13 mouse cellular contexts compared by ENCODE assay signal in the genomic region with DNA sequence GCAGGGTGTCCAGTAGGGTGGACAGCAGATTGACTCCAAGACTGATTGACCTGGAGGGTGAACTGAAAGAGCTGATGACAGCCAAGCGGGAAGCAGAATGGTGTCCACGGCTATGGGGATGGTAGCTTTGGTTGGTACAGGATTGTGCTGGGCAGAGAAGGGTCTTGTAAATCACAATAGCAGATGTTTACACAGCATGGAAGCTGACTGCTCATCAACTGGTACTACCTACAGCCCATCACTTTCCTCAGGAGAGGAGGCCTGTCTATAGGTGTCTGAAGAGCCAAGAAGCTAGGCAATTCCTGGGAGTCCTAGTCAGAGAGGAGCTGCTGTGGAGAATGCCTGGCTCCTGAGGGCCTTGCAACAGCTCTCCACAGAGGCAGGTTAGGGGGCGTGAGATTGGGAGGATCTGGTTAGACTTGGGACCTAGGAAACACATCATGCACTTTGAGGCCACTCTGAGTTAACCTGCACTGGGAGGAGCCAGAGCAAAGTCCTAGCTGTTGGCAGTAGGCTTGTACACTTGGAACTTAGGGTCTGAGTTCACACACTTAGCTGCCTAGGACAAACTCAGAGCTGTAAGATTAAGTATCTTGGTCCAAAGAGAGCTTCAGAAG. TPM values are rescaled to one million over a fixed set of nuclear protein-coding genes. Genes with fewer than 3 reads are reported as not detected.
DNase-seq lines count a peak whose midpoint lies in the region; ATAC-seq and TF ChIP-seq lines count a peak whose summit lies in the region.
"Had no signal": no experiment of that assay in that cellular context is flagged by ENCODE, and none has a peak within 500 bp of the region (broad histone marks: within the 10 kb centered on the region; RNA-seq: fewer than 3 reads in every experiment).

No protein-coding gene starts in this region.

- no peak overlapping the region for H3K27ac ChIP-seq in heart, embryonic 10.5 days
- H3K27ac ChIP-seq in heart, embryonic 11.5 days (ENCODE audit: low read depth, low read length): no peak overlapping the region
- H3K27ac ChIP-seq in embryonic facial prominence, embryonic 15.5 days (replicated peaks): 0 out of 2 replicates have a peak overlapping the region, but pooled peaks have one; percentile 14
- H3K27ac ChIP-seq in kidney, postnatal 0 days: peak overlapping the region; percentile 80
- H3K27ac ChIP-seq in liver, embryonic 16.5 days (ENCODE audit: low read length): peak overlapping the region; percentile 81
- H3K27ac ChIP-seq: macrophage had no signal

- no peak for ATAC-seq in heart, embryonic 11.5 days (replicated peaks; ENCODE audit: insufficient number of reproducible peaks, low FRiP score, low TSS enrichment)
- no peak for ATAC-seq in embryonic facial prominence, embryonic 15.5 days (ENCODE audit: insufficient number of reproducible peaks, low FRiP score, low TSS enrichment, low read depth)
- no peak for ATAC-seq in kidney, postnatal 0 days (replicated peaks; ENCODE audit: low FRiP score, low read depth)
- no peak for ATAC-seq in liver, embryonic 16.5 days (ENCODE audit: low read depth)
- no peak for ATAC-seq in activated CD4-positive, CD25-positive, alpha-beta regulatory T cell, adult 4 months

- TF ChIP-seq CTCF in kidney, postnatal 0 days (IDR thresholded peaks at IDR 0.05; ENCODE audit: low read depth): no peak

- H3K4me3 ChIP-seq in heart, embryonic 10.5 days: no peak overlapping the region
- H3K4me3 ChIP-seq in heart, embryonic 11.5 days (ENCODE audit: low read depth, low read length): no peak overlapping the region
- no peak overlapping the region for H3K4me3 ChIP-seq in embryonic facial prominence, embryonic 15.5 days (replicated peaks)
- no peak overlapping the region for H3K4me3 ChIP-seq in kidney, postnatal 0 days (replicated peaks; ENCODE audit: low read depth, low read length)
- peak overlapping the region; percentile 18; the same call in 1 of the 2 replicates for H3K4me3 ChIP-seq in liver, embryonic 16.5 days (ENCODE audit: low read depth, low read length)
- H3K4me3 ChIP-seq: heart, embryonic 12.5 days had no signal

- H3K4me1 ChIP-seq in heart, embryonic 10.5 days: peaks cover 39% of the 10 kb centered on the region
- H3K4me1 ChIP-seq in heart, embryonic 11.5 days (ENCODE audit: control insufficient read depth, insufficient read depth, low read length): peaks cover 33% of the 10 kb centered on the region
- peaks cover 35% of the 10 kb centered on the region for H3K4me1 ChIP-seq in embryonic facial prominence, embryonic 15.5 days
- H3K4me1 ChIP-seq in kidney, postnatal 0 days (replicated peaks; ENCODE audit: insufficient read depth, low read length): peaks cover 16% of the 10 kb centered on the region
- H3K4me1 ChIP-seq in liver, embryonic 16.5 days (ENCODE audit: control insufficient read depth, low read depth, low read length): peaks cover 49% of the 10 kb centered on the region

- no peak overlapping the region for H3K4me2 ChIP-seq in heart, embryonic 11.5 days
- no peak overlapping the region for H3K4me2 ChIP-seq in embryonic facial prominence, embryonic 15.5 days (replicated peaks)
- no peak overlapping the region; the same call in 1 of the 2 replicates for H3K4me2 ChIP-seq in kidney, postnatal 0 days (ENCODE audit: low read length)
- H3K4me2 ChIP-seq in liver, embryonic 16.5 days (ENCODE audit: low read depth, low read length): peak overlapping the region; percentile 41
- H3K4me2 ChIP-seq: heart, embryonic 12.5 days had no signal

- no peaks in the 10 kb centered on the region for H3K9me3 ChIP-seq in heart, embryonic 10.5 days
- no peaks in the 10 kb centered on the region for H3K9me3 ChIP-seq in heart, embryonic 11.5 days (replicated peaks; ENCODE audit: control insufficient read depth, low read length)
- H3K9me3 ChIP-seq in embryonic facial prominence, embryonic 15.5 days (replicated peaks): no peaks in the 10 kb centered on the region
- H3K9me3 ChIP-seq in kidney, postnatal 0 days (replicated peaks; ENCODE audit: low read length): no peaks in the 10 kb centered on the region
- H3K9me3 ChIP-seq in liver, embryonic 16.5 days (replicated peaks; ENCODE audit: control insufficient read depth, low read length): no peaks in the 10 kb centered on the region
- H3K9me3 ChIP-seq: heart, embryonic 12.5 days had no signal

- no peaks in the 10 kb centered on the region for H3K27me3 ChIP-seq in heart, embryonic 10.5 days (ENCODE audit: insufficient read depth, poor library complexity, severe bottlenecking)
- H3K27me3 ChIP-seq in heart, embryonic 11.5 days (ENCODE audit: control insufficient read depth, insufficient read depth, low read length): no peaks in the 10 kb centered on the region
- H3K27me3 ChIP-seq in embryonic facial prominence, embryonic 15.5 days: no peaks in the 10 kb centered on the region
- no peaks in the 10 kb centered on the region for H3K27me3 ChIP-seq in kidney, postnatal 0 days (ENCODE audit: insufficient read depth, low read length)
- no peaks in the 10 kb centered on the region for H3K27me3 ChIP-seq in liver, embryonic 16.5 days (ENCODE audit: control insufficient read depth, insufficient read depth, low read depth, low read length)
- H3K27me3 ChIP-seq: heart, embryonic 12.5 days had no signal

- no peak overlapping the region for H3K9ac ChIP-seq in heart, embryonic 11.5 days (ENCODE audit: low read depth, low read length)
- no peak overlapping the region for H3K9ac ChIP-seq in embryonic facial prominence, embryonic 15.5 days
- H3K9ac ChIP-seq in kidney, postnatal 0 days (ENCODE audit: low read depth, low read length): no peak overlapping the region
- 0 out of 2 replicates have a peak overlapping the region, but pooled peaks have one; percentile 21 for H3K9ac ChIP-seq in liver, embryonic 16.5 days (ENCODE audit: low read depth, low read length)
- H3K9ac ChIP-seq: heart, embryonic 12.5 days had no signal

- H3K36me3 ChIP-seq in heart, embryonic 10.5 days: peaks cover 40% of the 10 kb centered on the region
- peaks cover 23% of the 10 kb centered on the region for H3K36me3 ChIP-seq in heart, embryonic 11.5 days (ENCODE audit: control insufficient read depth, insufficient read depth, low read length)
- H3K36me3 ChIP-seq in embryonic facial prominence, embryonic 15.5 days: peaks cover 30% of the 10 kb centered on the region
- H3K36me3 ChIP-seq in kidney, postnatal 0 days (ENCODE audit: insufficient read depth, low read length): peaks cover 20% of the 10 kb centered on the region
- H3K36me3 ChIP-seq in liver, embryonic 16.5 days (ENCODE audit: control insufficient read depth, insufficient read depth): peaks cover 17% of the 10 kb centered on the region

- WGBS in heart, embryonic 10.5 days: 68% methylated on average over 3 of the region's 3 CpGs
- 81% methylated on average over 3 of the region's 3 CpGs for WGBS in heart, embryonic 11.5 days (ENCODE audit: insufficient replicate concordance)
- 85% methylated on average over 3 of the region's 3 CpGs for WGBS in embryonic facial prominence, embryonic 15.5 days
- 90% methylated on average over 3 of the region's 3 CpGs for WGBS in kidney, postnatal 0 days
- 85% methylated on average over 3 of the region's 3 CpGs for whole genome bisulfite sequencing in liver, embryonic 16.5 days (ENCODE audit: insufficient replicate concordance)

- peak; percentile 74 for DNase-seq in heart, embryonic 10.5 days (ENCODE audit: low spot score)
- DNase-seq in kidney, postnatal 0 days (ENCODE audit: low spot score): peak; percentile 36
- no peak for DNase-seq in left cerebral cortex, adult 18-20 months (ENCODE audit: low spot score in 2 of 2)
- no peak for DNase-seq in frontal cortex, postnatal 14 days (ENCODE audit: low spot score in 2 of 2)
- DNase-seq: embryo, embryonic 11 days had no signal

RNA-seq across cellular contexts. Expression of gene P4hb, which starts 3.4 kb away (rescaled TPM):
- 550 and 670 TPM in 2 replicates for polyA plus RNA-seq in heart, embryonic 10.5 days (2016; fragmentation: Nextera tagmentation; extraction: Ambion mirVana)
- 506 and 569 TPM in 2 replicates for polyA plus RNA-seq in heart, embryonic 11.5 days (2014; fragmentation: Nextera tagmentation; extraction: Ambion mirVana)
- 831 and 838 TPM in 2 replicates for polyA plus RNA-seq in embryonic facial prominence, embryonic 15.5 days (2015; fragmentation: Nextera tagmentation; extraction: Ambion mirVana)
- polyA plus RNA-seq in kidney, postnatal 0 days (2015; fragmentation: Nextera tagmentation; extraction: Ambion mirVana): 635 and 676 TPM in 2 replicates
- polyA plus RNA-seq in liver, embryonic 16.5 days (2015; fragmentation: Nextera tagmentation; extraction: Ambion mirVana): 793 and 897 TPM in 2 replicates
- total RNA-seq in left cerebral cortex, adult 18-20 months (2021): 100 to 1,000 TPM; 127 to 129 TPM
- polyA plus RNA-seq in activated CD4-positive, CD25-positive, alpha-beta regulatory T cell, adult 4 months (2017; shearing (Covaris generic)): 100 to 1,000 TPM; 140 to 160 TPM

RNA-seq across cellular contexts. Expression of gene Arhgdia, which starts 5.0 kb away (rescaled TPM):
- 587 and 673 TPM in 2 replicates for polyA plus RNA-seq in heart, embryonic 10.5 days (2016; fragmentation: Nextera tagmentation; extraction: Ambion mirVana)
- polyA plus RNA-seq in heart, embryonic 11.5 days (2014; fragmentation: Nextera tagmentation; extraction: Ambion mirVana): 468 and 477 TPM in 2 replicates
- 593 and 594 TPM in 2 replicates for polyA plus RNA-seq in embryonic facial prominence, embryonic 15.5 days (2015; fragmentation: Nextera tagmentation; extraction: Ambion mirVana)
- polyA plus RNA-seq in kidney, postnatal 0 days (2015; fragmentation: Nextera tagmentation; extraction: Ambion mirVana): 444 and 506 TPM in 2 replicates
- polyA plus RNA-seq in liver, embryonic 16.5 days (2015; fragmentation: Nextera tagmentation; extraction: Ambion mirVana): 201 and 205 TPM in 2 replicates
- 100 to 1,000 TPM; 310 to 324 TPM for total RNA-seq in left cerebral cortex, adult 18-20 months (2021)
- polyA plus RNA-seq in activated CD4-positive, CD25-positive, alpha-beta regulatory T cell, adult 4 months (2017; shearing (Covaris generic)): 100 to 1,000 TPM; 601 to 860 TPM

RNA-seq across cellular contexts. Expression of gene Alyref, which starts 21.7 kb away (rescaled TPM):
- 365 and 444 TPM in 2 replicates for polyA plus RNA-seq in heart, embryonic 10.5 days (2016; fragmentation: Nextera tagmentation; extraction: Ambion mirVana)
- 333 and 334 TPM in 2 replicates for polyA plus RNA-seq in heart, embryonic 11.5 days (2014; fragmentation: Nextera tagmentation; extraction: Ambion mirVana)
- polyA plus RNA-seq in embryonic facial prominence, embryonic 15.5 days (2015; fragmentation: Nextera tagmentation; extraction: Ambion mirVana): 420 and 426 TPM in 2 replicates
- 341 and 361 TPM in 2 replicates for polyA plus RNA-seq in kidney, postnatal 0 days (2015; fragmentation: Nextera tagmentation; extraction: Ambion mirVana)
- 52.4 and 87.2 TPM in 2 replicates for polyA plus RNA-seq in liver, embryonic 16.5 days (2015; fragmentation: Nextera tagmentation; extraction: Ambion mirVana)
- 10 to 100 TPM; 60.8 to 62.9 TPM for total RNA-seq in left cerebral cortex, adult 18-20 months (2021)
- polyA plus RNA-seq in activated CD4-positive, CD25-positive, alpha-beta regulatory T cell, adult 4 months (2017; shearing (Covaris generic)): 10 to 100 TPM; 18.9 to 51.6 TPM

RNA-seq across cellular contexts. Expression of gene Anapc11, which starts 21.7 kb away (rescaled TPM):
- 186 and 201 TPM in 2 replicates for polyA plus RNA-seq in heart, embryonic 10.5 days (2016; fragmentation: Nextera tagmentation; extraction: Ambion mirVana)
- polyA plus RNA-seq in heart, embryonic 11.5 days (2014; fragmentation: Nextera tagmentation; extraction: Ambion mirVana): 200 and 201 TPM in 2 replicates
- polyA plus RNA-seq in embryonic facial prominence, embryonic 15.5 days (2015; fragmentation: Nextera tagmentation; extraction: Ambion mirVana): 219 and 224 TPM in 2 replicates
- 159 and 168 TPM in 2 replicates for polyA plus RNA-seq in kidney, postnatal 0 days (2015; fragmentation: Nextera tagmentation; extraction: Ambion mirVana)
- polyA plus RNA-seq in liver, embryonic 16.5 days (2015; fragmentation: Nextera tagmentation; extraction: Ambion mirVana): 66.8 and 67.8 TPM in 2 replicates
- total RNA-seq in left cerebral cortex, adult 18-20 months (2021): 10 to 100 TPM; 95.1 to 98.8 TPM
- 100 to 1,000 TPM; 112 to 117 TPM for polyA plus RNA-seq in activated CD4-positive, CD25-positive, alpha-beta regulatory T cell, adult 4 months (2017; shearing (Covaris generic))

RNA-seq across cellular contexts. Expression of gene Ppp1r27, which starts 25.5 kb away (rescaled TPM):
- not detected in 2 replicates for polyA plus RNA-seq in heart, embryonic 10.5 days (2016; fragmentation: Nextera tagmentation; extraction: Ambion mirVana)
- polyA plus RNA-seq in heart, embryonic 11.5 days (2014; fragmentation: Nextera tagmentation; extraction: Ambion mirVana): not detected in 2 replicates
- polyA plus RNA-seq in embryonic facial prominence, embryonic 15.5 days (2015; fragmentation: Nextera tagmentation; extraction: Ambion mirVana): 1.8 and 2.3 TPM in 2 replicates
- polyA plus RNA-seq in kidney, postnatal 0 days (2015; fragmentation: Nextera tagmentation; extraction: Ambion mirVana): 0.30 TPM in 1 of 2 replicates, not detected in the other
- polyA plus RNA-seq in liver, embryonic 16.5 days (2015; fragmentation: Nextera tagmentation; extraction: Ambion mirVana): 0.20 and 1.2 TPM in 2 replicates
- total RNA-seq in left cerebral cortex, adult 18-20 months (2021): not detected
- not detected for polyA plus RNA-seq in activated CD4-positive, CD25-positive, alpha-beta regulatory T cell, adult 4 months (2017; shearing (Covaris generic))
- total RNA-seq: left cerebral cortex, postnatal 14 days had no signal
- polyA plus RNA-seq: heart, embryonic 12.5 days; macrophage; neural tube, embryonic 11.5 days had no signal

Comparison
In these comparisons a context has a peak if more than half of its experiments do, and no peak if none do; other contexts are left out.
1. DNase-seq: peak in heart, embryonic 10.5 days (single experiment) and kidney, postnatal 0 days (single experiment); none in left cerebral cortex, adult 18-20 months (0 of 2) and frontal cortex, postnatal 14 days (0 of 2).
2. H3K27ac ChIP-seq: peak in embryonic facial prominence, embryonic 15.5 days (single experiment), kidney, postnatal 0 days (single experiment) and liver, embryonic 16.5 days (single experiment); none in heart, embryonic 10.5 days (single experiment) and heart, embryonic 11.5 days (single experiment).